Mouse (Mus musculus): ENCODE data around the gene Polr2j. TPM values are rescaled to one million over a fixed set of nuclear protein-coding genes. Genes with fewer than 3 reads are reported as not detected.
"Not testable (repeated sequence)": the region's sequence is repeated elsewhere in the genome, so short reads cannot be mapped to it uniquely, and the experiment has no call there.

Gene Polr2j
- total and polyA plus RNA-seq, 3 experiments: 76.8 to 192 (median 163) TPM

DNA sequence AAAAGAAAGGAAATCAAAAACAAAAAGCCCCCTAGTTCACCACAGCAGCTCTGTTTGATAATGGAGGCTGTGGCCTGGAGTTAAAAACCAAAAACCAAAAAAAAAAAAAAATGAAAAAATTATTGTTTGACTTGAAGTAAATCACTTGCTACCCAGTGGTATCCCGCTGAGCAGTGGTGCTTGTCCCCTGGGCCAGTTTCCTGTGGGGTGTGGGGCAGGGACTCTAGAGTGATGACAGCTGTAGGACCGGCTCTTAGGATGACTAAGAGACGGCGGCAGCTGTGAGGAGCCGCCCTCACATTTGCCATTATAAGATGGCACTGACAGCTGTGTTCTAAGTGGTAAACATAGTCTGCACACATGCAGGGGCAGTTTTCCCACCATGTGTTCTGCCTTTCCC, 39.0 kb downstream of the Polr2j start:
- Histone ChIP-seq H3K4me1 (ENCODE audit: insufficient read depth, low read depth, low read length) (peaks cover 29% of the 10 kb centered on the region), H3K27me3 (ENCODE audit: insufficient read depth, low read length) (no peaks in the 10 kb centered on the region), H3K9me3 (replicated peaks) (0 out of 2 replicates have a peak, but pooled peaks cover 8% of the 10 kb centered on the region), H3K36me3 (replicated peaks) (peaks cover 49% of the 10 kb centered on the region), H3K4me3 (ENCODE audit: low read depth, low read length) (no peak overlapping the region)
- ATAC-seq (ENCODE audit: extremely low read depth, insufficient number of reproducible peaks, low FRiP score, poor library complexity, severe bottlenecking) (no peak), DNase-seq (ENCODE audit: low spot score) (no peak)
- TF ChIP-seq GATA2 (IDR thresholded peaks at IDR 0.05; ENCODE audit: borderline replicate concordance, low read depth, low read length): no peak
- no peak for TF ChIP-seq CTCF (IDR thresholded peaks at IDR 0.05; ENCODE audit: low read depth, low read length)
- no peak for TF ChIP-seq POLR2AphosphoS5 (IDR thresholded peaks at IDR 0.05; ENCODE audit: insufficient replicate concordance, low read depth, low read length)
- TF ChIP-seq GATA1 (IDR thresholded peaks at IDR 0.05; ENCODE audit: borderline replicate concordance, low read length): no peak
- no peak for TF ChIP-seq TAL1 (conservative IDR thresholded peaks at IDR 0.05; ENCODE audit: low read depth, low read length)

- H3K9me3 ChIP-seq (replicated peaks); H3K27me3 ChIP-seq (ENCODE audit: insufficient read depth, low read length); ATAC-seq (ENCODE audit: extremely low read depth, insufficient number of reproducible peaks, low FRiP score, poor library complexity, severe bottlenecking); H3K4me1 ChIP-seq (ENCODE audit: insufficient read depth, low read depth, low read length); DNase-seq (ENCODE audit: low spot score); H3K4me3 ChIP-seq (ENCODE audit: low read depth, low read length): not testable (repeated sequence)
- H3K36me3 ChIP-seq (replicated peaks): peaks cover 56% of the 10 kb centered on the region
Observed at GRCm38 (mm10) chr5:136160084-136160483, 43.7 kb downstream of the Polr2j start.

GRCm38 (mm10) chr5:136163807-136164474, 47.5 kb downstream of the Polr2j start:
- TF ChIP-seq GATA1 (IDR thresholded peaks at IDR 0.05; ENCODE audit: borderline replicate concordance, low read length) (no peak), CTCF (IDR thresholded peaks at IDR 0.05; ENCODE audit: low read depth, low read length) (no peak), GATA2 (IDR thresholded peaks at IDR 0.05; ENCODE audit: borderline replicate concordance, low read depth, low read length) (no peak), TAL1 (conservative IDR thresholded peaks at IDR 0.05; ENCODE audit: low read depth, low read length) (no peak), POLR2AphosphoS5 (IDR thresholded peaks at IDR 0.05; ENCODE audit: insufficient replicate concordance, low read depth, low read length) (no peak)
- Histone ChIP-seq H3K36me3 (replicated peaks) (peaks cover 89% of the 10 kb centered on the region), H3K9me3 (replicated peaks) (peaks cover 7% of the 10 kb centered on the region), H3K27me3 (ENCODE audit: insufficient read depth, low read length) (no peaks in the 10 kb centered on the region), H3K4me1 (ENCODE audit: insufficient read depth, low read depth, low read length) (peaks cover 34% of the 10 kb centered on the region), H3K4me3 (ENCODE audit: low read depth, low read length) (no peak overlapping the region)
- ATAC-seq (ENCODE audit: extremely low read depth, insufficient number of reproducible peaks, low FRiP score, poor library complexity, severe bottlenecking) (no peak), DNase-seq (ENCODE audit: low spot score) (no peak)

- no peak overlapping the region for H3K4me3 ChIP-seq (ENCODE audit: low read depth, low read length)
- H3K9me3 ChIP-seq (replicated peaks): peaks cover 7% of the 10 kb centered on the region
- H3K4me1 ChIP-seq (ENCODE audit: insufficient read depth, low read depth, low read length): peaks cover 42% of the 10 kb centered on the region
- H3K27me3 ChIP-seq (ENCODE audit: insufficient read depth, low read length): no peaks in the 10 kb centered on the region
- DNase-seq (ENCODE audit: low spot score): no peak
- TF ChIP-seq POLR2AphosphoS5 (IDR thresholded peaks at IDR 0.05; ENCODE audit: insufficient replicate concordance, low read depth, low read length) (no peak), GATA2 (IDR thresholded peaks at IDR 0.05; ENCODE audit: borderline replicate concordance, low read depth, low read length) (no peak), GATA1 (IDR thresholded peaks at IDR 0.05; ENCODE audit: borderline replicate concordance, low read length) (no peak), TAL1 (conservative IDR thresholded peaks at IDR 0.05; ENCODE audit: low read depth, low read length) (no peak), CTCF (IDR thresholded peaks at IDR 0.05; ENCODE audit: low read depth, low read length) (no peak)
- no peak for ATAC-seq (ENCODE audit: extremely low read depth, insufficient number of reproducible peaks, low FRiP score, poor library complexity, severe bottlenecking)
- peaks cover 88% of the 10 kb centered on the region for H3K36me3 ChIP-seq (replicated peaks)
Observed at GRCm38 (mm10) chr5:136165246-136165645, 48.8 kb downstream of the Polr2j start.

DNA sequence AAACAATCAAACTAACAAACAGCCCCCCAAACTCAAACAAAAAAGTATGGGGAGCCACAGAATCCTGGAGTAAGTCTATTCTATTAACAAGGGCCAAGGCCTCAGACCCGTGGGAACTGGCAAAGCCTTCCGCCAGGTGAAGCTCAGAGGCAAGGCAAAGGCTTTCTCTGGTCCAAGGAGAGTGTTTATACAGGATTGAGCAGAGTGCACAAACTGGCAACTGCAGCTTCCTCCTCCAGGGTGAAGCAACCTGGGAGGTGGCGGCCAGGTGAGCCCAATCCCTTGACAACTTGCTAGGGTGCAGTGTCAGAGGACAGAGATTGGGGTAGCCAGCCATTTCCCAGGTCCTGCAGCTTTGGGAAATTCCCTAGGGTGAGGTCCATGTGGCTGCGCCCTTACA, 50.9 kb downstream of the Polr2j start:
- no peak for ATAC-seq (ENCODE audit: extremely low read depth, insufficient number of reproducible peaks, low FRiP score, poor library complexity, severe bottlenecking)
- Histone ChIP-seq H3K36me3 (replicated peaks) (peaks cover 67% of the 10 kb centered on the region), H3K9me3 (replicated peaks) (peaks cover 7% of the 10 kb centered on the region), H3K4me1 (ENCODE audit: insufficient read depth, low read depth, low read length) (peaks cover 60% of the 10 kb centered on the region), H3K27me3 (ENCODE audit: insufficient read depth, low read length) (no peaks in the 10 kb centered on the region), H3K4me3 (ENCODE audit: low read depth, low read length) (no peak overlapping the region)
- DNase-seq (ENCODE audit: low spot score): no peak
- TF ChIP-seq CTCF (IDR thresholded peaks at IDR 0.05; ENCODE audit: low read depth, low read length) (no peak), POLR2AphosphoS5 (IDR thresholded peaks at IDR 0.05; ENCODE audit: insufficient replicate concordance, low read depth, low read length) (no peak), TAL1 (conservative IDR thresholded peaks at IDR 0.05; ENCODE audit: low read depth, low read length) (no peak), GATA2 (IDR thresholded peaks at IDR 0.05; ENCODE audit: borderline replicate concordance, low read depth, low read length) (no peak), GATA1 (IDR thresholded peaks at IDR 0.05; ENCODE audit: borderline replicate concordance, low read length) (no peak)

GRCm38 (mm10) chr5:136168071-136168470, 51.6 kb downstream of the Polr2j start:
- DNase-seq (ENCODE audit: low spot score): no peak
- H3K4me1 ChIP-seq (ENCODE audit: insufficient read depth, low read depth, low read length): peaks cover 67% of the 10 kb centered on the region

More at GRCm38 (mm10) chr5:136168071-136168470, 51.6 kb downstream of the Polr2j start:
- ATAC-seq (ENCODE audit: extremely low read depth, insufficient number of reproducible peaks, low FRiP score, poor library complexity, severe bottlenecking): no peak
- no peaks in the 10 kb centered on the region for H3K27me3 ChIP-seq (ENCODE audit: insufficient read depth, low read length)
- H3K9me3 ChIP-seq (replicated peaks): peaks cover 7% of the 10 kb centered on the region
- H3K36me3 ChIP-seq (replicated peaks): peaks cover 59% of the 10 kb centered on the region
- no peak overlapping the region for H3K4me3 ChIP-seq (ENCODE audit: low read depth, low read length)
- no peak for TF ChIP-seq POLR2AphosphoS5 (IDR thresholded peaks at IDR 0.05; ENCODE audit: insufficient replicate concordance, low read depth, low read length)
- peak; percentile 54 for TF ChIP-seq CTCF (IDR thresholded peaks at IDR 0.05; ENCODE audit: low read depth, low read length)
